Mouse (Mus musculus) E14TG2a.4 (cell line): Measurements from ENCODE around the gene Kcnn1.

Experiments
- CTCF ChIP-seq: conservative IDR thresholded peaks from 2 replicates; pipeline ENCODE4 v1.5.1; 2014; ENCODE audit warnings: low read length
- NANOG ChIP-seq: IDR thresholded peaks from 2 replicates; pipeline ENCODE4 v1.6.1; 2014; ENCODE audit warnings: borderline replicate concordance, low read length, mixed read lengths
- POU5F1 ChIP-seq: IDR thresholded peaks from 2 replicates; pipeline ENCODE4 v1.6.1; 2014; ENCODE audit warnings: low read length, borderline replicate concordance

GRCm38 (mm10) chr8:70801156-70801555, 61.9 kb downstream of the Kcnn1 start:
- TF ChIP-seq CTCF = no peak
- no peak for TF ChIP-seq POU5F1
- no peak for TF ChIP-seq NANOG
